In genomic region chr2:76599214-76599613, GRCm38 (mm10) we compare ENCODE assay signal across 14 mouse cellular contexts. TPM values are rescaled to one million over a fixed set of nuclear protein-coding genes. Genes with fewer than 3 reads are reported as not detected.
DNase-seq lines count a peak whose midpoint lies in the region; ATAC-seq and TF ChIP-seq lines count a peak whose summit lies in the region.
"Had no signal": no experiment of that assay in that cellular context is flagged by ENCODE, and none has a peak within 500 bp of the region (broad histone marks: within the 10 kb centered on the region; RNA-seq: fewer than 3 reads in every experiment).

No protein-coding gene starts in this region.

- WGBS in embryonic facial prominence, embryonic 11.5 days, result 66% methylated on average over 5 of the region's 5 CpGs
- WGBS in embryonic facial prominence, embryonic 10.5 days, result 76% methylated on average over 5 of the region's 5 CpGs

- H3K27ac ChIP-seq in embryonic facial prominence, embryonic 11.5 days (replicated peaks; ENCODE audit: low read depth, low read length), result no peak overlapping the region
- H3K27ac ChIP-seq in embryonic facial prominence, embryonic 10.5 days (replicated peaks), result no peak overlapping the region
- no peak overlapping the region for H3K27ac ChIP-seq in left cerebral cortex, adult 2 months
- no peak overlapping the region for H3K27ac ChIP-seq in ES-Bruce4 (ENCODE audit: insufficient read depth, low read length)
- H3K27ac ChIP-seq: forebrain, embryonic 10.5 days had no signal

- ATAC-seq in embryonic facial prominence, embryonic 11.5 days (replicated peaks; ENCODE audit: insufficient number of reproducible peaks, low FRiP score, low TSS enrichment, low read depth), result no peak
- ATAC-seq: activated CD4-positive, CD25-positive, alpha-beta regulatory T cell, adult 4 months had no signal

- H3K9me3 ChIP-seq in embryonic facial prominence, embryonic 11.5 days (replicated peaks; ENCODE audit: control insufficient read depth, low read length), result no peaks in the 10 kb centered on the region
- H3K9me3 ChIP-seq in embryonic facial prominence, embryonic 10.5 days, result no peaks in the 10 kb centered on the region
- no peaks in the 10 kb centered on the region for H3K9me3 ChIP-seq in ES-Bruce4 (replicated peaks; ENCODE audit: control insufficient read depth, insufficient read depth, low read length, poor library complexity, severe bottlenecking)
- H3K9me3 ChIP-seq: forebrain, embryonic 10.5 days; heart, embryonic 12.5 days had no signal

- no peak overlapping the region for H3K9ac ChIP-seq in embryonic facial prominence, embryonic 11.5 days (replicated peaks; ENCODE audit: low read length)
- no peak overlapping the region for H3K9ac ChIP-seq in ES-Bruce4 (ENCODE audit: low read depth, poor library complexity, severe bottlenecking)
- H3K9ac ChIP-seq: heart, embryonic 12.5 days had no signal

- no peak for TF ChIP-seq POLR2A in ES-Bruce4 (IDR thresholded peaks at IDR 0.05; ENCODE audit: insufficient read depth, low read length)

- H3K27me3 ChIP-seq in embryonic facial prominence, embryonic 11.5 days (ENCODE audit: control insufficient read depth, insufficient read depth, low read length), result no peaks in the 10 kb centered on the region
- no peaks in the 10 kb centered on the region for H3K27me3 ChIP-seq in embryonic facial prominence, embryonic 10.5 days (replicated peaks; ENCODE audit: low read depth, poor library complexity, severe bottlenecking)
- no peaks in the 10 kb centered on the region; the same call in 1 of the 2 replicates for H3K27me3 ChIP-seq in ES-Bruce4 (ENCODE audit: control insufficient read depth, insufficient read depth, low read length, poor library complexity, severe bottlenecking)
- H3K27me3 ChIP-seq: heart, embryonic 12.5 days had no signal

- H3K4me1 ChIP-seq in embryonic facial prominence, embryonic 11.5 days (ENCODE audit: control insufficient read depth, insufficient read depth, low read length), result no peaks in the 10 kb centered on the region
- H3K4me1 ChIP-seq in embryonic facial prominence, embryonic 10.5 days, result peaks cover 11% of the 10 kb centered on the region; the same call in 1 of the 2 replicates
- no peaks in the 10 kb centered on the region for H3K4me1 ChIP-seq in ES-Bruce4 (ENCODE audit: control insufficient read depth, insufficient read depth, low read length)
- H3K4me1 ChIP-seq: heart, embryonic 12.5 days had no signal

- intact Hi-C loops in left cerebral cortex, adult 2 months (cut with DNase I), result no loop called here

- peak; percentile 57 for TF ChIP-seq CTCF in left cerebral cortex, adult 2 months (IDR thresholded peaks at IDR 0.05)
- TF ChIP-seq CTCF in ES-Bruce4 (IDR thresholded peaks at IDR 0.05; ENCODE audit: low read depth, low read length), result peak; percentile 12

- no peak overlapping the region for H3K4me2 ChIP-seq in embryonic facial prominence, embryonic 11.5 days (ENCODE audit: low read depth, low read length)
- H3K4me2 ChIP-seq: heart, embryonic 12.5 days; midbrain, embryonic 11.5 days had no signal

- no peaks in the 10 kb centered on the region for H3K36me3 ChIP-seq in embryonic facial prominence, embryonic 11.5 days (replicated peaks; ENCODE audit: control insufficient read depth, insufficient read depth, low read depth, low read length)
- 0 out of 2 replicates have a peak, but pooled peaks cover 5% of the 10 kb centered on the region for H3K36me3 ChIP-seq in embryonic facial prominence, embryonic 10.5 days (replicated peaks)
- no peaks in the 10 kb centered on the region for H3K36me3 ChIP-seq in ES-Bruce4 (ENCODE audit: control insufficient read depth, insufficient read depth, low read length, poor library complexity, severe bottlenecking)
- H3K36me3 ChIP-seq: forebrain, embryonic 10.5 days; heart, embryonic 12.5 days had no signal

- TF ChIP-seq EP300 in ES-Bruce4 (IDR thresholded peaks at IDR 0.05; ENCODE audit: insufficient read depth, low read depth, low read length), result no peak

- DNase-seq in embryonic facial prominence, embryonic 11.5 days (ENCODE audit: low spot score), result peak; percentile 36
- no peak for DNase-seq in embryonic facial prominence, embryonic 10.5 days (ENCODE audit: low spot score)
- no peak for DNase-seq in left cerebral cortex, adult 2 months (ENCODE audit: extremely low spot score in 1 of 2, low spot score in 2 of 2)
- DNase-seq in left cerebral cortex, adult 18-20 months (ENCODE audit: low spot score in 2 of 2), result no peak
- peak; percentile 13 for DNase-seq in lung, postnatal 10 days
- DNase-seq in Muller cell, postnatal 12 days (ENCODE audit: inconsistent ontology term), result no peak
- no peak for DNase-seq in heart, adult 8-10 months (ENCODE audit: low spot score)
- DNase-seq: cerebellum, postnatal 25 days; left cerebral cortex, postnatal 4 days had no signal

- no peak overlapping the region for H3K4me3 ChIP-seq in embryonic facial prominence, embryonic 11.5 days (ENCODE audit: low read depth, low read length)
- H3K4me3 ChIP-seq in embryonic facial prominence, embryonic 10.5 days, result no peak overlapping the region
- no peak overlapping the region for H3K4me3 ChIP-seq in left cerebral cortex, adult 2 months
- H3K4me3 ChIP-seq in ES-Bruce4 (ENCODE audit: low read depth, low read length), result no peak overlapping the region
- H3K4me3 ChIP-seq: forebrain, embryonic 10.5 days; heart, embryonic 12.5 days had no signal

RNA-seq across cellular contexts. Expression of gene Prkra, which starts 48.6 kb away (rescaled TPM):
- 102 and 103 TPM in 2 replicates for polyA plus RNA-seq in embryonic facial prominence, embryonic 11.5 days (2014; fragmentation: Nextera tagmentation; extraction: Ambion mirVana)
- polyA plus RNA-seq in embryonic facial prominence, embryonic 10.5 days (2016; fragmentation: Nextera tagmentation; extraction: Ambion mirVana), result 84.4 and 85.0 TPM in 2 replicates
- total RNA-seq in left cerebral cortex, adult 2 months (2021), result 10 to 100 TPM; 15.2 to 17.0 TPM
- 10 to 100 TPM; 17.1 to 18.9 TPM for total RNA-seq in left cerebral cortex, adult 18-20 months (2021)
- polyA plus RNA-seq in ES-Bruce4 (2011; ENCODE audit: insufficient read depth, insufficient read length, low read depth, missing spikeins), result 24.4 and 25.6 TPM in 2 replicates
- total RNA-seq in heart, adult 8-10 months (2022), result 10 to 100 TPM; 10.6 to 14.2 (median 12.1) TPM

RNA-seq across cellular contexts. Expression of gene Pjvk, which starts 49.1 kb away (rescaled TPM):
- polyA plus RNA-seq in embryonic facial prominence, embryonic 11.5 days (2014; fragmentation: Nextera tagmentation; extraction: Ambion mirVana), result 0.72 and 0.93 TPM in 2 replicates
- 0.36 and 0.56 TPM in 2 replicates for polyA plus RNA-seq in embryonic facial prominence, embryonic 10.5 days (2016; fragmentation: Nextera tagmentation; extraction: Ambion mirVana)
- total RNA-seq in left cerebral cortex, adult 2 months (2021), result not detected
- total RNA-seq in left cerebral cortex, adult 18-20 months (2021), result not detected
- polyA plus RNA-seq in ES-Bruce4 (2011; ENCODE audit: insufficient read depth, insufficient read length, low read depth, missing spikeins), result not detected in 2 replicates
- not detected for total RNA-seq in heart, adult 8-10 months (2022)
- polyA plus RNA-seq: activated CD4-positive, CD25-positive, alpha-beta regulatory T cell, adult 4 months; heart, embryonic 12.5 days had no signal

Comparison
In these comparisons a context has a peak if more than half of its experiments do, and no peak if none do; other contexts are left out.
1. DNase-seq: peak in embryonic facial prominence, embryonic 11.5 days (single experiment) and lung, postnatal 10 days (single experiment); none in embryonic facial prominence, embryonic 10.5 days (single experiment), left cerebral cortex, adult 2 months (0 of 2), left cerebral cortex, adult 18-20 months (0 of 2), Muller cell, postnatal 12 days (single experiment) and heart, adult 8-10 months (single experiment).